Mouse (Mus musculus) G1E (cell line): Measurements from ENCODE around the gene Vps33b. TPM values are rescaled to one million over a fixed set of nuclear protein-coding genes. Genes with fewer than 3 reads are reported as not detected.
A peak's percentile ranks its signal among the peaks of the same experiment; 100 is the strongest.
"Not testable (repeated sequence)": the region's sequence is repeated elsewhere in the genome, so short reads cannot be mapped to it uniquely, and the experiment has no call there.

Experiments
- ATAC-seq: 2 replicates; pipeline ENCODE4 v1.8.0; 2016; ENCODE audit warnings: mild to moderate bottlenecking; ENCODE audit not compliant: insufficient number of reproducible peaks, poor library complexity, low FRiP score, severe bottlenecking; ENCODE audit errors: extremely low read depth
- DNase-seq: peaks from one replicate; pipeline ENCODE4 v3.0.0; 2012; ENCODE audit warnings: low spot score
- H3K27me3 ChIP-seq: 2 replicates; pipeline ENCODE4 v1.6.1; 2012; ENCODE audit warnings: mild to moderate bottlenecking, low read length, inconsistent platforms; ENCODE audit not compliant: insufficient read depth
- H3K36me3 ChIP-seq: replicated peaks from 2 replicates; pipeline ENCODE3; 2012; ENCODE audit warnings: mild to moderate bottlenecking, inconsistent platforms
- H3K4me1 ChIP-seq: 2 replicates; pipeline ENCODE4 v1.6.1; 2012; ENCODE audit warnings: low read depth, low read length, inconsistent platforms, mixed read lengths; ENCODE audit not compliant: insufficient read depth
- H3K4me3 ChIP-seq: 2 replicates; pipeline ENCODE4 v1.5.1; 2012; ENCODE audit warnings: low read depth, mild to moderate bottlenecking, inconsistent platforms, low read length, moderate library complexity, mixed read lengths
- H3K9me3 ChIP-seq: replicated peaks from 2 replicates; pipeline ENCODE4 v1.6.1; 2012; ENCODE audit warnings: inconsistent platforms
- CTCF ChIP-seq: IDR thresholded peaks from 2 replicates; pipeline ENCODE4 v1.5.1; 2012; ENCODE audit warnings: low read depth, low read length, inconsistent platforms, mixed read lengths
- GATA1 ChIP-seq: IDR thresholded peaks from 2 replicates; pipeline ENCODE4 v1.6.1; 2012; ENCODE audit warnings: borderline replicate concordance, low read length, inconsistent platforms, mixed read lengths
- GATA2 ChIP-seq: IDR thresholded peaks from 2 replicates; pipeline ENCODE4 v1.6.1; 2012; ENCODE audit warnings: low read depth, low read length, inconsistent platforms, borderline replicate concordance
- POLR2AphosphoS5 ChIP-seq: IDR thresholded peaks from 2 replicates; pipeline ENCODE4 v1.6.1; 2012; ENCODE audit warnings: low read depth, low read length, inconsistent platforms; ENCODE audit not compliant: insufficient replicate concordance
- TAL1 ChIP-seq: conservative IDR thresholded peaks from 2 replicates; pipeline ENCODE4 v1.6.1; 2012; ENCODE audit warnings: low read depth, low read length, inconsistent platforms, mixed read lengths
- polyA plus RNA-seq: library from polyadenylated mRNA; stranded (reverse); fragments of >175 nt; gene quantifications from 2 replicates; pipeline ENCODE4 v1.2.3, GENCODE M21; 2012
- total RNA-seq, 2 experiments: library from RNA; stranded (forward) in 1 of 2; stranded (reverse) in 1 of 2; fragments of 200-1000 nt in 1 of 2; fragments of >200 nt in 1 of 2; fragmentation: Nextera tagmentation in 1 of 2; gene quantifications; 2 replicates each; pipeline ENCODE4 v1.2.3; 2014 to 2017

The Vps33b gene
- total and polyA plus RNA-seq, 3 experiments = 4.1 to 50.7 (median 29.7) TPM

GRCm38 (mm10) chr7:80323336-80323735 is 53.9 kb downstream of the Vps33b start:
- TF ChIP-seq GATA2 = no peak
- TF ChIP-seq TAL1 = no peak
- no peak for TF ChIP-seq POLR2AphosphoS5
- TF ChIP-seq GATA1 = no peak
- TF ChIP-seq CTCF = no peak
- Histone ChIP-seq H3K9me3 (no peaks in the 10 kb centered on the region), H3K36me3 (peaks cover 70% of the 10 kb centered on the region), H3K27me3 (no peaks in the 10 kb centered on the region), H3K4me3 (peak overlapping the region; percentile 79), H3K4me1 (peaks cover 56% of the 10 kb centered on the region)
- no peak for ATAC-seq
- no peak for DNase-seq

- ATAC-seq (peak; percentile 98), DNase-seq (peak; percentile 99)
- Histone ChIP-seq H3K4me3 (peak within 1 kb of the TSS; percentile 79), H3K27me3 (no peaks in the 10 kb centered on the region), H3K36me3 (peaks cover 70% of the 10 kb centered on the region), H3K9me3 (no peaks in the 10 kb centered on the region), H3K4me1 (peaks cover 55% of the 10 kb centered on the region)
- no peak for TF ChIP-seq GATA2
- TF ChIP-seq CTCF = no peak
- TF ChIP-seq POLR2AphosphoS5 = 0 out of 2 replicates have a peak, but pooled peaks have one; percentile 29
Observed at GRCm38 (mm10) chr7:80324043-80324815, 54.8 kb downstream of the Vps33b start, which contains the start of gene Rccd1. Gene Rccd1, minus strand, starts transcription at chr7:80324454.

DNA sequence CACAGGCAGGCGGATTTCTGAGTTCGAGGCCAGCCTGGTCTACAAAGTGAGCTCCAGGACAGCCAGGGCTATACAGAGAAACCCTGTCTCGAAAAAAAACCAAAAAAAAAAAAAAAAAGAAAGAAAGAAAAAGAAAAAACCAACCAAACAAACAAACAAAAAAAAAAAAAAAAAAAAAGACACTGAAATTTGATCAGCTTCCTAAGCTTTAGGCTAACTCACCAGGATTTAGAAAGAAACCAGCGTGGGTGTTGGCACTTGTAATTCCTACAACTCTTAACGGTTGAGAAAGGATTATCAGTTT is 55.3 kb downstream of the Vps33b start:
- not testable (repeated sequence) for H3K9me3 ChIP-seq, DNase-seq, H3K27me3 ChIP-seq, H3K4me3 ChIP-seq, ATAC-seq
- Histone ChIP-seq H3K36me3 (peaks cover 70% of the 10 kb centered on the region), H3K4me1 (peaks cover 50% of the 10 kb centered on the region)

GRCm38 (mm10) chr7:80325292-80325868 is 55.9 kb downstream of the Vps33b start:
- H3K9me3 ChIP-seq = no peaks in the 10 kb centered on the region
- DNase-seq (no peak), ATAC-seq (no peak)
- no peak for TF ChIP-seq GATA2
- TF ChIP-seq POLR2AphosphoS5 = no peak
- TF ChIP-seq GATA1 = no peak
- no peak for TF ChIP-seq TAL1
- peak overlapping the region; percentile 23; the same call in 1 of the 2 replicates for H3K4me3 ChIP-seq
- H3K36me3 ChIP-seq = peaks cover 70% of the 10 kb centered on the region
- H3K4me1 ChIP-seq = peaks cover 44% of the 10 kb centered on the region
- no peaks in the 10 kb centered on the region for H3K27me3 ChIP-seq

DNA sequence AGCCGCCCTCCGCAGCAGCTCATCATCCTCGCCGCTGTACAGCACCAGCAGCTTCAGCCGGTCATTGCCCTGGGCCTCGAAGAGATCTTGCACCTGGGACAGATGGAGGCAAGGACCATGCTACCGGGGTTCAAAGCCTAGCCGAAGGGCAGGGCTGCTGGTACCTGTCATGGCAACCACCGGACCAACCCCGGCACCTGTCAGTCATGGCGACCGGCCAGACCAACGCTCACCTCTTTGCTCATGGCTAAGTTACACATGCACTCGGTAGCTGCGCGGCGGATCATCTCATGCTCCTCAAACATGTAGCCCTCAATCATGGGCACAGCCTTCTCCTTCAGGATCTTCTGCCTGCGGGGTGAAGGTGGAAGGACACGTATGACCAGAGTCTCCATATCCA is 56.6 kb downstream of the Vps33b start:
- H3K9me3 ChIP-seq = no peaks in the 10 kb centered on the region
- peaks cover 37% of the 10 kb centered on the region for H3K4me1 ChIP-seq
- TF ChIP-seq TAL1 = no peak
- TF ChIP-seq CTCF = no peak
- TF ChIP-seq GATA1 = no peak
- TF ChIP-seq POLR2AphosphoS5 = no peak
- no peak for TF ChIP-seq GATA2
- ATAC-seq (no peak), DNase-seq (no peak)
- no peak overlapping the region for H3K4me3 ChIP-seq
- no peaks in the 10 kb centered on the region for H3K27me3 ChIP-seq
- peaks cover 70% of the 10 kb centered on the region for H3K36me3 ChIP-seq

DNA sequence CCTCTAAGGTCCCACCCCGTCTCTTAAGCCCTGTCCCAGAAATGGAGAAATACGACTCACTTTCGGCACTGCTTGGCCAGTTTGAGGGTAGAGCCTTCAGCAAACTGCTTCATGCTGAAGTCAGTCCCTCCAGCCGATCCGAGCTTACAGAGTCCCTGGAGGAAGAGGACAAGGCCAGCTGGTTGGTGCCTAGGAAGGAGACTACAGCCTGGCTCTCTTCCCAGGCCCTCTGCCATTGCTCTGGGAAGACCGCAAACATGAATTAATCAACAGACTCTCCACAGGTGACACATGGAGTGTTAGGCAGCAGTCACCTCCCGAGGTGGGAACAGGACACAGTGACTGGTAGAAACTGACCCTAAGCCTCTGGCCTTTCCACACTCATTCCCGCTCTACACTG is 60.8 kb downstream of the Vps33b start:
- no peak for DNase-seq
- TF ChIP-seq POLR2AphosphoS5 (no peak), TAL1 (no peak), GATA1 (no peak)
- no peak for ATAC-seq
- Histone ChIP-seq H3K4me3 (no peak overlapping the region), H3K9me3 (peaks cover 7% of the 10 kb centered on the region), H3K27me3 (no peaks in the 10 kb centered on the region; the same call in 1 of the 2 replicates), H3K36me3 (peaks cover 100% of the 10 kb centered on the region), H3K4me1 (peaks cover 12% of the 10 kb centered on the region)

GRCm38 (mm10) chr7:80331433-80331832 is 62.0 kb downstream of the Vps33b start:
- Histone ChIP-seq H3K4me1 (peaks cover 3% of the 10 kb centered on the region), H3K9me3 (peaks cover 7% of the 10 kb centered on the region), H3K36me3 (peaks cover 100% of the 10 kb centered on the region), H3K4me3 (no peak overlapping the region), H3K27me3 (no peaks in the 10 kb centered on the region; the same call in 1 of the 2 replicates)
- ATAC-seq = no peak
- TF ChIP-seq TAL1 = no peak
- TF ChIP-seq GATA2 = no peak
- no peak for TF ChIP-seq GATA1
- no peak for TF ChIP-seq POLR2AphosphoS5
- no peak for TF ChIP-seq CTCF
- DNase-seq = no peak
